Mouse (Mus musculus) neural tube, embryonic 14.5 days (tissue): Measurements from ENCODE around the gene Dbn1. TPM values are rescaled to one million over a fixed set of nuclear protein-coding genes. Genes with fewer than 3 reads are reported as not detected.

Experiments used
- ATAC-seq: fragments of 200-750 bp; cut with Nextera tagmentation; 2 replicates; pipeline ENCODE4 v1.8.0; 2017; ENCODE audit warnings: low read depth, mild to moderate bottlenecking, moderate TSS enrichment, moderate library complexity
- H3K27ac ChIP-seq: fragments of 300-500 bp; sonication (generic); 2 replicates; pipeline ENCODE4 v1.5.1; 2014; ENCODE audit warnings: low read depth, mild to moderate bottlenecking, control low read depth, low read length, moderate library complexity, mixed read lengths
- H3K27me3 ChIP-seq: fragments of 300-500 bp; sonication (generic); 2 replicates; pipeline ENCODE4 v1.6.1; 2014; ENCODE audit warnings: low read length; ENCODE audit not compliant: control insufficient read depth, insufficient read depth
- H3K36me3 ChIP-seq: fragments of 300-500 bp; sonication (generic); 2 replicates; pipeline ENCODE4 v1.6.1; 2014; ENCODE audit warnings: low read length, mixed read lengths; ENCODE audit not compliant: control insufficient read depth, insufficient read depth
- H3K4me1 ChIP-seq: fragments of 300-500 bp; sonication (generic); 2 replicates; pipeline ENCODE4 v1.6.1; 2014; ENCODE audit warnings: low read length; ENCODE audit not compliant: control insufficient read depth, insufficient read depth
- H3K4me2 ChIP-seq: fragments of 300-500 bp; sonication (generic); 2 replicates; pipeline ENCODE4 v1.6.1; 2014; ENCODE audit warnings: mild to moderate bottlenecking, low read depth, low read length, control low read depth
- H3K4me3 ChIP-seq: fragments of 300-500 bp; sonication (generic); 2 replicates; pipeline ENCODE4 v1.5.1; 2014; ENCODE audit warnings: low read depth, low read length, control low read depth, mixed read lengths
- H3K9ac ChIP-seq: fragments of 300-500 bp; sonication (generic); replicated peaks from 2 replicates; pipeline ENCODE4 v1.6.1; 2014; ENCODE audit warnings: low read depth, mild to moderate bottlenecking, control low read depth, low read length, mixed read lengths
- H3K9me3 ChIP-seq: fragments of 300-500 bp; sonication (generic); 2 replicates; pipeline ENCODE4 v1.6.1; 2016; ENCODE audit warnings: low read length; ENCODE audit not compliant: control insufficient read depth
- WGBS: fragments of 180-500 bp; shearing (Covaris S2); extraction: QIAGEN DNeasy Blood & Tissue Kit; methylation state at CpG from one replicate; pipeline ENCODE4 v1.1.7; 2014; 5-methylcytosine and 5-hydroxymethylcytosine counted together
- polyA plus RNA-seq: library from polyadenylated mRNA; unstranded; fragments of >200 nt; fragmentation: Nextera tagmentation; extraction: Ambion mirVana; gene quantifications from 2 replicates; pipeline ENCODE4 v1.2.1, GENCODE M21; 2014

The Dbn1 gene
- polyA plus RNA-seq, 1 experiment from 2014 or later: 376 TPM

- no peak for ATAC-seq
- no peak overlapping the region for H3K4me3 ChIP-seq
- H3K4me1 ChIP-seq: peaks cover 39% of the 10 kb centered on the region
- no peak overlapping the region for H3K9ac ChIP-seq
- H3K27me3 ChIP-seq: no peaks in the 10 kb centered on the region
- WGBS: 96% methylated on average over 8 of the region's 8 CpGs
- no peak overlapping the region for H3K27ac ChIP-seq
- peaks cover 77% of the 10 kb centered on the region for H3K36me3 ChIP-seq
- H3K9me3 ChIP-seq: no peaks in the 10 kb centered on the region
- no peak overlapping the region for H3K4me2 ChIP-seq
Measured at GRCm38 (mm10) chr13:55476256-55476655, 11.7 kb downstream of the Dbn1 start.

- Histone ChIP-seq H3K36me3 (peaks cover 72% of the 10 kb centered on the region), H3K27ac (no peak overlapping the region)
- 88% methylated on average over 5 of the region's 5 CpGs for WGBS
Measured at GRCm38 (mm10) chr13:55475750-55476149, 12.2 kb downstream of the Dbn1 start.

GRCm38 (mm10) chr13:55474621-55475069 is 13.3 kb downstream of the Dbn1 start:
- Histone ChIP-seq H3K36me3 (peaks cover 61% of the 10 kb centered on the region), H3K4me1 (peaks cover 53% of the 10 kb centered on the region), H3K27me3 (no peaks in the 10 kb centered on the region), H3K9me3 (no peaks in the 10 kb centered on the region), H3K27ac (peak overlapping the region; percentile 46; the same call in 1 of the 2 replicates), H3K4me3 (no peak overlapping the region), H3K4me2 (peak overlapping the region; percentile 6; the same call in 1 of the 2 replicates), H3K9ac (0 out of 2 replicates have a peak overlapping the region, but pooled peaks have one; percentile 11)
- ATAC-seq: no peak
- WGBS: 15% methylated on average over 5 of the region's 5 CpGs

More at GRCm38 (mm10) chr13:55475750-55476149, 12.2 kb downstream of the Dbn1 start:
- H3K4me3 ChIP-seq: no peak overlapping the region
- no peak overlapping the region for H3K4me2 ChIP-seq
- peaks cover 44% of the 10 kb centered on the region for H3K4me1 ChIP-seq
- no peak for ATAC-seq
- no peaks in the 10 kb centered on the region for H3K27me3 ChIP-seq
- H3K9ac ChIP-seq: no peak overlapping the region
- no peaks in the 10 kb centered on the region for H3K9me3 ChIP-seq

GRCm38 (mm10) chr13:55473961-55474360 is 13.9 kb downstream of the Dbn1 start:
- peaks cover 54% of the 10 kb centered on the region for H3K36me3 ChIP-seq
- no peak overlapping the region for H3K9ac ChIP-seq
- H3K4me1 ChIP-seq: peaks cover 60% of the 10 kb centered on the region
- WGBS: 55% methylated on average over 11 of the region's 11 CpGs
- H3K4me3 ChIP-seq: no peak overlapping the region
- H3K4me2 ChIP-seq: no peak overlapping the region
- H3K27me3 ChIP-seq: no peaks in the 10 kb centered on the region
- ATAC-seq: no peak
- H3K27ac ChIP-seq: peak overlapping the region; percentile 28; the same call in 1 of the 2 replicates
- H3K9me3 ChIP-seq: no peaks in the 10 kb centered on the region

- peak overlapping the region; percentile 99 for H3K4me2 ChIP-seq
- H3K36me3 ChIP-seq: peaks cover 50% of the 10 kb centered on the region
- H3K27ac ChIP-seq: peak overlapping the region; percentile 92
- H3K9ac ChIP-seq: peak overlapping the region; percentile 89
- no peaks in the 10 kb centered on the region for H3K9me3 ChIP-seq
- peak overlapping the region; percentile 50 for H3K4me3 ChIP-seq
- peaks cover 61% of the 10 kb centered on the region for H3K4me1 ChIP-seq
- ATAC-seq: no peak
- H3K27me3 ChIP-seq: no peaks in the 10 kb centered on the region; the same call in 1 of the 2 replicates
- 20% methylated on average over 18 of the region's 18 CpGs for WGBS
Measured at GRCm38 (mm10) chr13:55473076-55473831, 14.7 kb downstream of the Dbn1 start.

- H3K4me1 ChIP-seq: peaks cover 61% of the 10 kb centered on the region
- H3K9ac ChIP-seq: peak overlapping the region; percentile 89
- WGBS: under 1% methylated on average over 91 of the region's 103 CpGs
- H3K27me3 ChIP-seq: no peaks in the 10 kb centered on the region; the same call in 1 of the 2 replicates
- peak; percentile 62 for ATAC-seq
- peaks cover 42% of the 10 kb centered on the region for H3K36me3 ChIP-seq
- H3K4me3 ChIP-seq: peak overlapping the region; percentile 50
- H3K27ac ChIP-seq: peak overlapping the region; percentile 92
- no peaks in the 10 kb centered on the region for H3K9me3 ChIP-seq
- peak overlapping the region; percentile 99 for H3K4me2 ChIP-seq
Measured at GRCm38 (mm10) chr13:55472132-55473022, 15.5 kb downstream of the Dbn1 start.

GRCm38 (mm10) chr13:55471819-55472131 is 16.1 kb downstream of the Dbn1 start:
- Histone ChIP-seq H3K27me3 (no peaks in the 10 kb centered on the region; the same call in 1 of the 2 replicates), H3K36me3 (peaks cover 36% of the 10 kb centered on the region), H3K4me1 (peaks cover 64% of the 10 kb centered on the region), H3K4me2 (peak overlapping the region; percentile 99), H3K9me3 (no peaks in the 10 kb centered on the region), H3K27ac (peak overlapping the region; percentile 92), H3K9ac (peak overlapping the region; percentile 89), H3K4me3 (peak overlapping the region; percentile 50)
- WGBS: 0% methylated on average over 19 of the region's 31 CpGs
- ATAC-seq: peak; percentile 25; the same call in 1 of the 2 replicates

- under 1% methylated on average over 47 of the region's 54 CpGs for WGBS
- ATAC-seq: peak; percentile 61
- Histone ChIP-seq H3K27me3 (no peaks in the 10 kb centered on the region; the same call in 1 of the 2 replicates), H3K4me3 (peak overlapping the region; percentile 50), H3K9ac (peak overlapping the region; percentile 89), H3K27ac (peak overlapping the region; percentile 92), H3K4me1 (peaks cover 66% of the 10 kb centered on the region), H3K9me3 (no peaks in the 10 kb centered on the region), H3K4me2 (peak overlapping the region; percentile 99), H3K36me3 (peaks cover 31% of the 10 kb centered on the region)
Measured at GRCm38 (mm10) chr13:55471156-55471818, 16.6 kb downstream of the Dbn1 start.
